Mouse (Mus musculus): ENCODE data around the gene Cd86. TPM values are rescaled to one million over a fixed set of nuclear protein-coding genes. Genes with fewer than 3 reads are reported as not detected.

Cd86 gene
- polyA plus RNA-seq (2015; fragmentation: Nextera tagmentation; extraction: Ambion mirVana): 2.9 TPM in 2 replicates

- H3K27me3 ChIP-seq: no peaks in the 10 kb centered on the region
- no peak within 1 kb of the TSS for H3K9ac ChIP-seq
- no peaks in the 10 kb centered on the region for H3K4me1 ChIP-seq
- WGBS: 71% methylated on average over 13 of the region's 13 CpGs
- no peaks in the 10 kb centered on the region for H3K9me3 ChIP-seq
- H3K4me2 ChIP-seq: no peak within 1 kb of the TSS
- no peak for ATAC-seq (ENCODE audit: insufficient number of reproducible peaks, low FRiP score, low TSS enrichment, low read depth)
- no peak within 1 kb of the TSS for H3K4me3 ChIP-seq
- no peak within 1 kb of the TSS for H3K27ac ChIP-seq
- H3K36me3 ChIP-seq: no peaks in the 10 kb centered on the region
These were observed at the start of gene Cd86 for GRCm38 (mm10) chr16:36665782-36666181. TSS of gene Cd86 (minus strand) at chr16:36666081.

- H3K36me3 ChIP-seq: no peaks in the 10 kb centered on the region
- H3K27ac ChIP-seq: no peak overlapping the region
- WGBS: 89% methylated on average over 12 of the region's 12 CpGs
These were observed 45.9 kb upstream of the Cd86 start for GRCm38 (mm10) chr16:36711760-36712159.

GRCm38 (mm10) chr16:36710794-36711193 lies 44.9 kb upstream of the Cd86 start:
- Histone ChIP-seq H3K4me2 (no peak overlapping the region), H3K36me3 (no peaks in the 10 kb centered on the region), H3K27ac (no peak overlapping the region), H3K4me3 (no peak overlapping the region), H3K9me3 (no peaks in the 10 kb centered on the region), H3K4me1 (no peaks in the 10 kb centered on the region), H3K9ac (no peak overlapping the region), H3K27me3 (no peaks in the 10 kb centered on the region)
- no peak for ATAC-seq (ENCODE audit: insufficient number of reproducible peaks, low FRiP score, low TSS enrichment, low read depth)
- WGBS: 89% methylated on average over 2 of the region's 2 CpGs

More at GRCm38 (mm10) chr16:36711760-36712159, 45.9 kb upstream of the Cd86 start:
- H3K27me3 ChIP-seq: no peaks in the 10 kb centered on the region
- no peak overlapping the region for H3K4me3 ChIP-seq
- H3K9ac ChIP-seq: no peak overlapping the region
- no peak overlapping the region for H3K4me2 ChIP-seq
- H3K9me3 ChIP-seq: no peaks in the 10 kb centered on the region
- no peak for ATAC-seq (ENCODE audit: insufficient number of reproducible peaks, low FRiP score, low TSS enrichment, low read depth)
- H3K4me1 ChIP-seq: no peaks in the 10 kb centered on the region

DNA sequence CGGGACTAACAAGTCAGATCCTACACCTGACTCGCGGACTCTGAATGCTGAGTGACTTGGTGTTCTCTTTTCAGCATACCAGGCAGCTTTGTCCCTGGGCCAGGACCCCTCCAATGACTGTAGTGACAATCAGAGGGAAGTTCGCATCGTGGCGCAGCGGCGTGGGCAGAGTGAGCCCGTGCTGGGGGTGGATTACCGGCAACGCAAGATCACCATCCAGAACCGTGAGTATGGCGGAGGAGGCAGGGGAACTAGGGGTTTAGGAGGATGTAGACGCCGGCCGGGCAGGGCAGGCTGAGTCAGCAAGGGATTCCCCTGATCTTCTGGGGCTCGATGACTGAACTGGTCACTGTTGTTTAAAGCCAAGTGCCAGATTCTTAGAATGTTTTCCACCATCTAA lies 43.5 kb upstream of the Cd86 start:
- Histone ChIP-seq H3K4me2 (no peak overlapping the region), H3K27me3 (no peaks in the 10 kb centered on the region), H3K27ac (no peak overlapping the region), H3K9me3 (no peaks in the 10 kb centered on the region), H3K4me1 (no peaks in the 10 kb centered on the region), H3K9ac (no peak overlapping the region), H3K4me3 (no peak overlapping the region), H3K36me3 (no peaks in the 10 kb centered on the region)
- 89% methylated on average over 17 of the region's 17 CpGs for WGBS
- no peak for ATAC-seq (ENCODE audit: insufficient number of reproducible peaks, low FRiP score, low TSS enrichment, low read depth)

DNA sequence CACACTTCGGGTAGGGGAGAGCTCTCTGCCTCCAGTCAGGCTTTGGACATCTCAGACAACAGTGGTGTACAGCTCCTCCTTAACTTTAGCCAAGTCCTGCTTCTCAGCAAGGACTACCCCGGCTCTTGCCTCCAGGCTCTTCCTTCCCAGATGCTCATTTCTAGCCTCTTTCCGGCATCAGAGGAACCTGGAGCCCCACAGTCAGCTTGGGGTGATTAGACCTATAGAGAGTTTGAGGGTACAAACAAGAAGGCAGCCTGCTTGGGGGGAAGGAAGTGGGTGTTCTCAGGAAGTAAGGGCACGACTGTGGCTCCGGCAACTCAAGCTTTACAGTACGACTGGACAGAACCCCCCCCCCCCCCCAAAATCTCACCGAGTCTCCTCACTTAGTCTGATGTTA lies 42.9 kb upstream of the Cd86 start:
- Histone ChIP-seq H3K4me3 (no peak overlapping the region), H3K4me2 (no peak overlapping the region), H3K9me3 (no peaks in the 10 kb centered on the region), H3K36me3 (no peaks in the 10 kb centered on the region), H3K27me3 (no peaks in the 10 kb centered on the region), H3K27ac (no peak overlapping the region), H3K9ac (no peak overlapping the region), H3K4me1 (no peaks in the 10 kb centered on the region)
- 71% methylated on average over 7 of the region's 7 CpGs for WGBS
- ATAC-seq (ENCODE audit: insufficient number of reproducible peaks, low FRiP score, low TSS enrichment, low read depth): no peak

GRCm38 (mm10) chr16:36707702-36708423 lies 42.0 kb upstream of the Cd86 start:
- Histone ChIP-seq H3K9me3 (no peaks in the 10 kb centered on the region), H3K4me2 (no peak overlapping the region), H3K36me3 (no peaks in the 10 kb centered on the region), H3K4me1 (no peaks in the 10 kb centered on the region), H3K4me3 (no peak overlapping the region), H3K9ac (no peak overlapping the region), H3K27ac (no peak overlapping the region), H3K27me3 (no peaks in the 10 kb centered on the region)
- no peak for ATAC-seq (ENCODE audit: insufficient number of reproducible peaks, low FRiP score, low TSS enrichment, low read depth)
- 68% methylated on average over 5 of the region's 6 CpGs for WGBS

DNA sequence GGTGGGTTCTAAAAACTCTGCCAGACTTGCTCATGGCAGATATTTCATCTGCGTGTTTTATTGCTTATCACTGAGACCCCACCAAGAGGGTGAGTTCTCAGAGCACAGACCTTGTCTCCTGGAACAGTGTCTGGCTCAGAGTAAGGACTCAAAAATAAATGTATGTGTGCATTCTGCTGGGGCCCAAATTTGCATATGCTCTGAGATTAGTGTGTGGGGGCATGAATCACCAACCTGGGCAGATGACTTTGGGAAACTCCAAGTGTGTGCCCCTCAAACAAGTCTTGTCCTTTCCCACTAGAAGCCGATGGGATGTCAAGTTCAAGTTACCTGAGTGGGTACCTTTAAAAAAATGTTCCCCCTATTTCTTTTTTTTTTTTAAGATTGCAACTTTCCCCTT lies 34.6 kb upstream of the Cd86 start:
- ATAC-seq (ENCODE audit: insufficient number of reproducible peaks, low FRiP score, low TSS enrichment, low read depth): no peak
- Histone ChIP-seq H3K36me3 (no peaks in the 10 kb centered on the region), H3K9ac (no peak overlapping the region), H3K4me1 (no peaks in the 10 kb centered on the region), H3K4me2 (no peak overlapping the region), H3K4me3 (no peak overlapping the region), H3K27me3 (no peaks in the 10 kb centered on the region), H3K9me3 (no peaks in the 10 kb centered on the region), H3K27ac (no peak overlapping the region)
- 80% methylated on average over 2 of the region's 2 CpGs for WGBS

DNA sequence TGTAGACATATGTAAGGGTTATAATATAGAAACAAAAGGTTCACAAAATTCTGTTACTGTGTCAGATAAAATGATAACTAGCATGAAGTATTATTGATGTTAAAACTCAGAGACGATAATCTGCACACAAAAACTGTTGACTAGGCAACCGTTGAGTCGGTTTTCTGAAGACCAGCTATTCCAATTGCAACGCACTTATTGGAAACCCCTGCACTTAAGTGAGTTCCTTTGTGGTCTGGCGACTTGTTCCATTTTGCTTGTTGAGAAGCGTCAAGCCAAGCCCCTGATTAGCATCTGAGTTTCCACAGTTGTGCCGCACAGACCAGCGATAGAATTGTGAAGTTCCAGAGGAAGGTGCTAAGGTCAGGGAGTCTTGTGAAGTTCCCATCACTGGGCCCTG lies 31.4 kb upstream of the Cd86 start:
- no peak overlapping the region for H3K4me3 ChIP-seq
- peaks cover 16% of the 10 kb centered on the region for H3K27me3 ChIP-seq
- peaks cover 15% of the 10 kb centered on the region for H3K4me1 ChIP-seq
- no peak for ATAC-seq (ENCODE audit: insufficient number of reproducible peaks, low FRiP score, low TSS enrichment, low read depth)
- H3K4me2 ChIP-seq: no peak overlapping the region
- 86% methylated on average over 8 of the region's 8 CpGs for WGBS
- no peak overlapping the region for H3K9ac ChIP-seq
- no peak overlapping the region for H3K27ac ChIP-seq
- H3K9me3 ChIP-seq: no peaks in the 10 kb centered on the region
- H3K36me3 ChIP-seq: no peaks in the 10 kb centered on the region

DNA sequence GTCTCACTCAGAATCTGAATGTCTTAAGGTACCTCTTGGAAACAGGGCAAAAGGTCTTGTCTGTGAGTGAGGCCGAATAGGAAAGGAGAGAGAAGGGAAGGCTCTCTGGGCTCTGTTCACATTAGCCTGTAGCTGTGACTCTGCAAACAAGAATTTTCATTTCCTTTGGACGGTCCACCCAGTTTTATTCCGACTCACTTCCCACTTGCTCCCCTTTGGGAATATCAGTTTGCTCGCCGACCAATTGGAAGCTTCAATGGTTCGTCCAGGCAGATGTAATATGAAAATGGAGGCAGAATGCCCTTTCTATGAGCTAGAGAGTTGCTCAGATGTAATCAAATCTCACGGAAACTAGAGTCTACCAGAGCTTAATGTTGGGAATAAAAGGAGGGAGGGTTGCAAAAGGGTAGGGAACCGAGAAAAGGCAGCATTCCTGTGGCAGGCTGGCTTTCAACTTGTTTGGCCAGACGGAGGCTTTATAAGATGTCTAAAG lies 29.0 kb upstream of the Cd86 start:
- Histone ChIP-seq H3K4me2 (no peak overlapping the region), H3K4me3 (no peak overlapping the region), H3K27ac (no peak overlapping the region), H3K9me3 (no peaks in the 10 kb centered on the region), H3K4me1 (peaks cover 15% of the 10 kb centered on the region), H3K9ac (no peak overlapping the region), H3K36me3 (no peaks in the 10 kb centered on the region), H3K27me3 (peaks cover 16% of the 10 kb centered on the region)
- 42% methylated on average over 9 of the region's 9 CpGs for WGBS
- ATAC-seq (ENCODE audit: insufficient number of reproducible peaks, low FRiP score, low TSS enrichment, low read depth): no peak

GRCm38 (mm10) chr16:36693818-36694413 lies 28.0 kb upstream of the Cd86 start, which contains the start of gene Ildr1:
TSS of gene Ildr1 (plus strand) at chr16:36693978.
- Histone ChIP-seq H3K27ac (no peak within 1 kb of the TSS), H3K4me2 (peak within 1 kb of the TSS; percentile 75), H3K36me3 (no peaks in the 10 kb centered on the region), H3K4me1 (peaks cover 15% of the 10 kb centered on the region), H3K27me3 (peaks cover 16% of the 10 kb centered on the region), H3K4me3 (peak within 1 kb of the TSS; percentile 42), H3K9me3 (no peaks in the 10 kb centered on the region), H3K9ac (no peak within 1 kb of the TSS)
- ATAC-seq (ENCODE audit: insufficient number of reproducible peaks, low FRiP score, low TSS enrichment, low read depth): no peak
- WGBS: 2% methylated on average over 40 of the region's 40 CpGs

- ATAC-seq (ENCODE audit: insufficient number of reproducible peaks, low FRiP score, low TSS enrichment, low read depth): no peak
These were observed 25.6 kb upstream of the Cd86 start for GRCm38 (mm10) chr16:36691484-36691883.

DNA sequence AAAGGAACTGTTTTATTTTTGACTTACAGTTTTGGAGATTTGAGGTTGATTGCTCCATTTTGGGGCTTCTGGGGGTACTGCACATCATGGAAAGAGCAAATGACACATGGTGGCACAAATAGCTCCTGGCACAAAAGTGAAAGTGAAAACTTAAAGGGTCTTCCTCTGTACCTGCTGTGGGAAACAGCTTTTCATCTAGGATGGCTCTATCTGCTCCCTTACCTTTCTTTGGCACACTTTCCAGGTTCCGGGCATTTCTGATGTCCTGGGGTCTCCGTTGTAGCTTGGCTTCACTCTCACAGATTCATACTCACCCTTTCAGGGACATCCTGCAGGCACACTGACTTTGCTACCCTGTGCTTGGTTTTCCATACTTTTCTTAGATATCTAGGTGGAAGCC lies 22.2 kb upstream of the Cd86 start:
- H3K4me1 ChIP-seq: no peaks in the 10 kb centered on the region
- H3K36me3 ChIP-seq: no peaks in the 10 kb centered on the region
- H3K27me3 ChIP-seq: 0 out of 2 replicates have a peak, but pooled peaks cover 4% of the 10 kb centered on the region
- no peak overlapping the region for H3K4me2 ChIP-seq
- no peak overlapping the region for H3K4me3 ChIP-seq
- H3K9ac ChIP-seq: no peak overlapping the region
- no peak for ATAC-seq (ENCODE audit: insufficient number of reproducible peaks, low FRiP score, low TSS enrichment, low read depth)
- no peaks in the 10 kb centered on the region for H3K9me3 ChIP-seq
- H3K27ac ChIP-seq: no peak overlapping the region
- 90% methylated on average over 2 of the region's 2 CpGs for WGBS

More at GRCm38 (mm10) chr16:36691484-36691883, 25.6 kb upstream of the Cd86 start:
- H3K9ac ChIP-seq: no peak overlapping the region
- H3K9me3 ChIP-seq: no peaks in the 10 kb centered on the region
- H3K36me3 ChIP-seq: no peaks in the 10 kb centered on the region
- H3K4me2 ChIP-seq: no peak overlapping the region
- H3K4me3 ChIP-seq: no peak overlapping the region
- peaks cover 16% of the 10 kb centered on the region for H3K27me3 ChIP-seq
- WGBS: 59% methylated on average over 3 of the region's 3 CpGs
- H3K27ac ChIP-seq: no peak overlapping the region
- peaks cover 15% of the 10 kb centered on the region for H3K4me1 ChIP-seq

Measured in limb, embryonic 15.5 days (tissue).